Mouse (Mus musculus): ENCODE measurements at regions not wholly inside any gene's neighbourhood (a gene's known extent, or its start where the extent isn't known, plus 50 kb on each side); places are given as distances from the start of the nearest gene placed in this dataset.

DNA sequence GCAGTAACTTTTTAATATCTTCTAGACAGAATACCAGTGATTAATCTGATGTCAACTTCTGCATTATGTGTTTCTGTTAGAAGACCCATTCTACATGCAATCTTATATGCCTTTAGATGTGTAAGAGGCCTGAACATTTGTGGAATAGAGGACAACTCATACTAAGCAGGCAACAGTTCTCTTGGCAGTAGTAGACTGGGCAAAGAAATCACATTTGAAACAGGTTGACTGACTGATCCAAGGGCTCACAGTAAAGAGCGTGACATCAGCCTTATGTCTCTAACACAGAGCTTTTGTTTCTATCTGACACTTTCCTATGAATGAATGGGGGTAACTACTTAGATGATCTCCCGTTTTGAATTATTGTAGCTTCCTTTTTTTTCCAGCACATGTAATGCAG is 124.8 kb upstream of the Tom1l1 start:
- whole genome bisulfite sequencing = 86% methylated on average over 2 of the region's 2 CpGs
- Histone ChIP-seq H3K27me3 (ENCODE audit: control insufficient read depth, insufficient read depth, low read length) (no peaks in the 10 kb centered on the region), H3K4me2 (ENCODE audit: low read depth, severe bottlenecking) (no peak overlapping the region), H3K27ac (replicated peaks; ENCODE audit: low read depth, low read length) (no peak overlapping the region), H3K9ac (ENCODE audit: low read length) (no peak overlapping the region), H3K9me3 (ENCODE audit: control insufficient read depth, low read length) (no peaks in the 10 kb centered on the region), H3K36me3 (ENCODE audit: control insufficient read depth, insufficient read depth, low read length) (no peaks in the 10 kb centered on the region), H3K4me1 (ENCODE audit: control insufficient read depth, insufficient read depth, low read length) (no peaks in the 10 kb centered on the region), H3K4me3 (ENCODE audit: low read depth, low read length) (no peak overlapping the region)
- ATAC-seq (ENCODE audit: insufficient number of reproducible peaks, low FRiP score, low TSS enrichment, low read depth) (no peak), DNase-seq (ENCODE audit: low spot score) (no peak)

DNA sequence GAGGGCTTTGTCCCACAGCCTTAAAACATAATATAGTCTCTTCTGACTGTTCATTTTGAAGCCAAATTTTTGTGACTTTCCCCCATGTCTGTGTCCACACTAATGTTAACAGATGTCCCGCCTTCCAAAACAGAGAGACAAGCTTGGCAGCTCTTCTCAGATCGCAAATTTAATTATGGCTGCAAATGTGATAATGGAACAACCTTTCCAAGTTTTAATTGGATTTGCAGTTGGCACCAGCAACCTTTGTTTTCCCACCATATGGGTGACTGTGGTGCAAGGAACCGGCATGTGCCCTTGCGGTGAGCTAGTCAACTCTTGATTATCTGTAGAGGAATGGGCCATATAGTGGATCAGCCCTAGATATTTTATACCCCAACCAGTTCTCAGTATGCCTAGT is 124.4 kb upstream of the Tom1l1 start:
- H3K4me3 ChIP-seq (ENCODE audit: low read depth, low read length) = no peak overlapping the region
- DNase-seq (ENCODE audit: low spot score) (no peak), ATAC-seq (ENCODE audit: insufficient number of reproducible peaks, low FRiP score, low TSS enrichment, low read depth) (no peak)
- WGBS = 94% methylated on average over 4 of the region's 4 CpGs
- no peak overlapping the region for H3K9ac ChIP-seq (ENCODE audit: low read length)
- H3K4me2 ChIP-seq (ENCODE audit: low read depth, severe bottlenecking) = no peak overlapping the region
- no peaks in the 10 kb centered on the region for H3K36me3 ChIP-seq (ENCODE audit: control insufficient read depth, insufficient read depth, low read length)
- no peaks in the 10 kb centered on the region for H3K9me3 ChIP-seq (ENCODE audit: control insufficient read depth, low read length)
- H3K4me1 ChIP-seq (ENCODE audit: control insufficient read depth, insufficient read depth, low read length) = no peaks in the 10 kb centered on the region
- H3K27ac ChIP-seq (replicated peaks; ENCODE audit: low read depth, low read length) = no peak overlapping the region
- no peaks in the 10 kb centered on the region for H3K27me3 ChIP-seq (ENCODE audit: control insufficient read depth, insufficient read depth, low read length)

DNA sequence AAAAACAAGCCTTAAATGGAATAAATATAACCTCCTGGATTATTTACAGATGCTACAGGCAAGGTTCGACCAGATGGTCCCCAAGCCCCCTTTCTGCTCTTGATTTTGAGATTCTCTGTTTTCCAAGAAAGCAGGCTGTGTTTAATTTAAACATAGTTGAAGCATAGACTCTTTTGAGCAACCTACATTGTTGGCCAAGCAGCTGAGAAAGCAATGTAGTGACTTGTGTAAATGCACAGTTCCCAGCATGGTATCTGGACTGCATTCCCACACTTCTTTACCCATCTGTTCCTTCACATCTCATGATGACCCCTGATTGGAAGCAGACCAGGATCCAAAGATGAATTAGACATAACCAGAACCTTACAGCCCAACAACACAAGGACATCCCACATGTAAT is 120.3 kb upstream of the Tom1l1 start:
- ATAC-seq (ENCODE audit: insufficient number of reproducible peaks, low FRiP score, low TSS enrichment, low read depth) = no peak
- Histone ChIP-seq H3K9ac (ENCODE audit: low read length) (no peak overlapping the region), H3K4me3 (ENCODE audit: low read depth, low read length) (no peak overlapping the region), H3K9me3 (ENCODE audit: control insufficient read depth, low read length) (no peaks in the 10 kb centered on the region), H3K27ac (replicated peaks; ENCODE audit: low read depth, low read length) (no peak overlapping the region), H3K27me3 (ENCODE audit: control insufficient read depth, insufficient read depth, low read length) (no peaks in the 10 kb centered on the region), H3K4me1 (ENCODE audit: control insufficient read depth, insufficient read depth, low read length) (no peaks in the 10 kb centered on the region), H3K36me3 (ENCODE audit: control insufficient read depth, insufficient read depth, low read length) (no peaks in the 10 kb centered on the region), H3K4me2 (ENCODE audit: low read depth, severe bottlenecking) (no peak overlapping the region)
- 64% methylated on average over 1 of the region's 1 CpGs for WGBS
- no peak for DNase-seq (ENCODE audit: low spot score)

DNA sequence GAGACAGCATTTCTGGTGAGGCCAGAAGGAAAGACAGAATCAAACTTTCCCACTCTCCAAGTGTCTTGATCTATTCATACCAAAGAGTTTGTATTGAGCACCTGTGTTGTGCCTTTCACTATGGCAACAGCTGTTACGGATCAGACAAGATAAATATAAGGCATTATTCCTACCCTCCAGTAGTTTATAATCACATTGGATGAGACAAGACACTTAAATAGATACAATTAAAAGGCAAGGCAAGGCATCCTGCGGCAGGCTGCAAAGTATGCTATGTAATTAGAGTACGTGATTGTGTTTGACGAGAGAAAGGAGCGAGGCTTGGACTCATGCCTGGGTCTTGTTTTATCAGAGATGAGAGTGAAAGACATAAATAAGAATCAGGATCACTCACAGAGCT is 119.2 kb upstream of the Tom1l1 start:
- H3K27ac ChIP-seq (replicated peaks; ENCODE audit: low read depth, low read length) = no peak overlapping the region
- DNase-seq (ENCODE audit: low spot score) = no peak
- no peaks in the 10 kb centered on the region for H3K4me1 ChIP-seq (ENCODE audit: control insufficient read depth, insufficient read depth, low read length)
- no peak for ATAC-seq (ENCODE audit: insufficient number of reproducible peaks, low FRiP score, low TSS enrichment, low read depth)
- no peak overlapping the region for H3K9ac ChIP-seq (ENCODE audit: low read length)
- no peak overlapping the region for H3K4me2 ChIP-seq (ENCODE audit: low read depth, severe bottlenecking)
- H3K9me3 ChIP-seq (ENCODE audit: control insufficient read depth, low read length) = no peaks in the 10 kb centered on the region
- no peak overlapping the region for H3K4me3 ChIP-seq (ENCODE audit: low read depth, low read length)
- no peaks in the 10 kb centered on the region for H3K36me3 ChIP-seq (ENCODE audit: control insufficient read depth, insufficient read depth, low read length)
- H3K27me3 ChIP-seq (ENCODE audit: control insufficient read depth, insufficient read depth, low read length) = no peaks in the 10 kb centered on the region
- WGBS = 88% methylated on average over 5 of the region's 5 CpGs

DNA sequence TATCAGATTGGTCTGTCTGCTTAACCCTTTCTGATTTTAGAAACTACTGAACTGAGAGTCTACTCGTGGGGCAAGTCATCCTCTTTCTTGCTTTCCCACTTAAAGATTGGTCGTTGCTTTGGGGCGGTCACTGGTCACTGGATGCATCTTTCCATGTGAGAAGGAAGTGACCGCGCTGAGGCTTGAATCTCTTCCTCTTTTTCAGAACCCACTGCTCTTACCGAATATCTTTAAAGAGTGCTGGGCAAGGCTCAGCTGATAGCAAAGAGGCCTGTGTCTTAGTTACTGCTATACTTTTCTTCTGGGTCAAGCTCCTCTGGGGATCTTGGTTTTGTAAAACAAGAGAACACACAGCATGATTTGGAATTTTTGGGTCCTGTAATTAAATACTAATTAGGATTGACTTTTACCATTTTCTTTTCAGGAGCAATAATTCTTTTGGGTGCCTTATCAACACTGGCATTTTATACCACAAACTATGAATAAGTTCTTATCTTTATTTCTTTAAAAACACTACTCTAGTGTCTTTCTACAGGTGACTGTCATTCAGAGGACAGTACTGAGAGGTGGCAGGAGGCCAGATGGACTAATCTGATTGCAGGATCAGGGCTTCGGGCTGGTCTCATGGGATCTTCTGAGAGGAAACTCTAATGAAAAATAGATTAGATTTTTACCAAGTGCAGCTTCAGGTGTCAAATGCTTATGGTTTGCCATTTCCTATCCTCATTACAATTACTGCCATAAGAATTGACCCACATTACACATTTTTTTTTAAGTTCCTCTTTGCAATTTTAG is 114.6 kb upstream of the Tom1l1 start:
- no peak for ATAC-seq (ENCODE audit: insufficient number of reproducible peaks, low FRiP score, low TSS enrichment, low read depth)

DNA sequence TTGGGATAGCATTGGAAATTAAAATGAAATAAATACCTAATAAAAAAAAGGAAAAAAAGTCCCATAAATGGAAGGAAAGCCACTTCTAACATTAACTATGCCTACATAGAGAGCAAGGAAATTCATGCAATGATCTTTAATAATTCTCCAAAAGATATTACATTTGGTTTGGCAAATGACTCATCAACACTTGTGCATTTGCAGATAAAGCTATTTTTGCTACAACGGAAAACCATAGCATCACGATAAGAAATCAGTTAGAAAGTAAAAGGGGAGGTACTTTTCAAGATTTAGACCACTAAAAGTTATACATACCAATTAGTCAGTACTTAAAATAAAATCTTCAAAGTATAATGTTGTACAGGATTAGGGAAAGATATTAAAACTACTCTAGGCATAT is 109.4 kb upstream of the Tom1l1 start:
- ATAC-seq (ENCODE audit: insufficient number of reproducible peaks, low FRiP score, low TSS enrichment, low read depth) = no peak
- no peak overlapping the region for H3K4me3 ChIP-seq (ENCODE audit: low read depth, low read length)
- H3K36me3 ChIP-seq (ENCODE audit: control insufficient read depth, insufficient read depth, low read length) = no peaks in the 10 kb centered on the region
- H3K4me2 ChIP-seq (ENCODE audit: low read depth, severe bottlenecking) = no peak overlapping the region
- no peak for DNase-seq (ENCODE audit: low spot score)
- no peaks in the 10 kb centered on the region for H3K27me3 ChIP-seq (ENCODE audit: control insufficient read depth, insufficient read depth, low read length)
- H3K9ac ChIP-seq (ENCODE audit: low read length) = no peak overlapping the region
- no peak overlapping the region for H3K27ac ChIP-seq (replicated peaks; ENCODE audit: low read depth, low read length)
- no peaks in the 10 kb centered on the region for H3K9me3 ChIP-seq (ENCODE audit: control insufficient read depth, low read length)
- whole genome bisulfite sequencing = 97% methylated on average over 2 of the region's 2 CpGs
- H3K4me1 ChIP-seq (ENCODE audit: control insufficient read depth, insufficient read depth, low read length) = no peaks in the 10 kb centered on the region

More for the DNA sequence above, 114.6 kb upstream of the Tom1l1 start:
- no peaks in the 10 kb centered on the region for H3K36me3 ChIP-seq (ENCODE audit: control insufficient read depth, insufficient read depth, low read length)
- no peak for DNase-seq (ENCODE audit: low spot score)
- H3K27me3 ChIP-seq (ENCODE audit: control insufficient read depth, insufficient read depth, low read length) = no peaks in the 10 kb centered on the region
- no peaks in the 10 kb centered on the region for H3K4me1 ChIP-seq (ENCODE audit: control insufficient read depth, insufficient read depth, low read length)
- H3K27ac ChIP-seq (replicated peaks; ENCODE audit: low read depth, low read length) = no peak overlapping the region
- no peak overlapping the region for H3K9ac ChIP-seq (ENCODE audit: low read length)
- no peak overlapping the region for H3K4me2 ChIP-seq (ENCODE audit: low read depth, severe bottlenecking)
- no peaks in the 10 kb centered on the region for H3K9me3 ChIP-seq (ENCODE audit: control insufficient read depth, low read length)
- WGBS = 87% methylated on average over 7 of the region's 7 CpGs
- H3K4me3 ChIP-seq (ENCODE audit: low read depth, low read length) = no peak overlapping the region

DNA sequence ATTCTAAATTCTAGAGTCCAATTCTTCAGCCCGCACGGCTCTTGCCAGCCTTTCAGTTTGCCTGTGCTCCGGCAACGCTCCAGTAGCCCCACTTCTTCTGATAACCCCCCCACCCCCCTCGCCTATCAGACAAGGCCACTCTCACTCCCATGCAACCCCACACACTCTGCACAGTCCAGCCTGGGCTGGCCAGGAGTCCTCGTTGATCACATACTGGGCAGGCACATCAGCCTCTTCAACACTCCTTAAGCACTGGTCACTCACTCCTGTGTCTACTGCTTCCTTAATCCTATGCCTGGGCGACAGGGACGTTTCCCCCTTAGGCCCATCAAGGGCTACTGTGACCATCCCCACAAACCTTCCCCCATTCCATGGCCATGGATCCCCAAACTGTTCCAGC is 95.4 kb upstream of the Tom1l1 start:
- 0 out of 2 replicates have a peak, but pooled peaks have one; percentile 48 for ATAC-seq (ENCODE audit: insufficient number of reproducible peaks, low FRiP score, low TSS enrichment, low read depth)
- Histone ChIP-seq H3K9me3 (ENCODE audit: control insufficient read depth, low read length) (no peaks in the 10 kb centered on the region), H3K4me3 (ENCODE audit: low read depth, low read length) (no peak overlapping the region), H3K27ac (replicated peaks; ENCODE audit: low read depth, low read length) (no peak overlapping the region), H3K4me1 (ENCODE audit: control insufficient read depth, insufficient read depth, low read length) (no peaks in the 10 kb centered on the region), H3K36me3 (ENCODE audit: control insufficient read depth, insufficient read depth, low read length) (no peaks in the 10 kb centered on the region), H3K4me2 (ENCODE audit: low read depth, severe bottlenecking) (no peak overlapping the region), H3K9ac (ENCODE audit: low read length) (no peak overlapping the region), H3K27me3 (ENCODE audit: control insufficient read depth, insufficient read depth, low read length) (no peaks in the 10 kb centered on the region)
- DNase-seq (ENCODE audit: low spot score) = no peak
- WGBS = 88% methylated on average over 8 of the region's 8 CpGs

DNA sequence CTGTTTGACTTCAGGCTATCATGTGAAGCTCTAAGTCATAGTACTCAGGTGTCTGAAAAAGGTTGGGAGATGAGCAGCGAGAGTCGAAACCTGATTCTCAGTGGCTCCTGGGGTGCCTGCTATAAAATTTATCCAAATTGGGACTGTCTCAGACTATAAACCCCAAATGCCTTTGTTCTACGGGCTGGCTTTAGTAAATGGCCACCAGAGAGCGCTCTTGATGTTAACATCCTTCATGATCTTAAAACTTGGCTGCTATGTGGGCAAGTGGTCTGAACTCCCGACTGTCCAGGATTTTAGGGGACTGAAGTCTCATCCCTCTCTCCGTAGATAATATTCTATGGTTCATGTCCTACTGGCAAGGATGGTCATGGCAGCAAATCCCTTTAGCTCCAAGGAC is 94.8 kb upstream of the Tom1l1 start:
- Histone ChIP-seq H3K27ac (replicated peaks; ENCODE audit: low read depth, low read length) (no peak overlapping the region), H3K4me1 (ENCODE audit: control insufficient read depth, insufficient read depth, low read length) (no peaks in the 10 kb centered on the region), H3K27me3 (ENCODE audit: control insufficient read depth, insufficient read depth, low read length) (no peaks in the 10 kb centered on the region), H3K9ac (ENCODE audit: low read length) (no peak overlapping the region), H3K36me3 (ENCODE audit: control insufficient read depth, insufficient read depth, low read length) (no peaks in the 10 kb centered on the region), H3K9me3 (ENCODE audit: control insufficient read depth, low read length) (no peaks in the 10 kb centered on the region), H3K4me2 (ENCODE audit: low read depth, severe bottlenecking) (no peak overlapping the region), H3K4me3 (ENCODE audit: low read depth, low read length) (no peak overlapping the region)
- ATAC-seq (ENCODE audit: insufficient number of reproducible peaks, low FRiP score, low TSS enrichment, low read depth) (no peak), DNase-seq (ENCODE audit: low spot score) (peak; percentile 54)
- 40% methylated on average over 6 of the region's 6 CpGs for WGBS

DNA sequence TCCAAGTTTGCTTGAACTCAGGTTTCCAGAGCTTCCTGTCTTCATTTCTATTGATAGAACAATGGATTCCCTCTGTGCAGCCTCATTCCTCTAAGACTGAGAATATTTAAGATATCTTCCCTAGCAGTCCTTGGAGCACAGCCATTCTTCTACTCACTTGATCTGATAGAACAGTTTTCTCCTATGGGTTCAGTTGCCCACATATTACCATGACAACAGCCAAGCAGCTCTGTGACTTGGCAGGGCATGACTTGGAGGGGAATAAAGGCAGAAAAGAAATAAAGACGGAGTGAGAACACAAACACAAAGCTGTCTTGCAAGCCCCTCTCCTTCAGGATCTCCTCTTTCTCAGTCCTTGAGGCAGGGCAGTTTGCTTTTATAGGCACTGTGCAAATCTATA is 87.6 kb upstream of the Tom1l1 start:
- H3K36me3 ChIP-seq (ENCODE audit: control insufficient read depth, insufficient read depth, low read length) = no peaks in the 10 kb centered on the region
- ATAC-seq (ENCODE audit: insufficient number of reproducible peaks, low FRiP score, low TSS enrichment, low read depth) (no peak), DNase-seq (ENCODE audit: low spot score) (no peak)
- H3K9ac ChIP-seq (ENCODE audit: low read length) = no peak overlapping the region
- H3K27me3 ChIP-seq (ENCODE audit: control insufficient read depth, insufficient read depth, low read length) = no peaks in the 10 kb centered on the region
- 87% methylated on average over 1 of the region's 1 CpGs for WGBS
- H3K27ac ChIP-seq (replicated peaks; ENCODE audit: low read depth, low read length) = no peak overlapping the region
- H3K4me1 ChIP-seq (ENCODE audit: control insufficient read depth, insufficient read depth, low read length) = no peaks in the 10 kb centered on the region
- no peak overlapping the region for H3K4me3 ChIP-seq (ENCODE audit: low read depth, low read length)
- H3K9me3 ChIP-seq (ENCODE audit: control insufficient read depth, low read length) = no peaks in the 10 kb centered on the region
- no peak overlapping the region for H3K4me2 ChIP-seq (ENCODE audit: low read depth, severe bottlenecking)
